Mouse (Mus musculus): Measurements from ENCODE around the gene Cx3cl1.

Gene Cx3cl1

DNA sequence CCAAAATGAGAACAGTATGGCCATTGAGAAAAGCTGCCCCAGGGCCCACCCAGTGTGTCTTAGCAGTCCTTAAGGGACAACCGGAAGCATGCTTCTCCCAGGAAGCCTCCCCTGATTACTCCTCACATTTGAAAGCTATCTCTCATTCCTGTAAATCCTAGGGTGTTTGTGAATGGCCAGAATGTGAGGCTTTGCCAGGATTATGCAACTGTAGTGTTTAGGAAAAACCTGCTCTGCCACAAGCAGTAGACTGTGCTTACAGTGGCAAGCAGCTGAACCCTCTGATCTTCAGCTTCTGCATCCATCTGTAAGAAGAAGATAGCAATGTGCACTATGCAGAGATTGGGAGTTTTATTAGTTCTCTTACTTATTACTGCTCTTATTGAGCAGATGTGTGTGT, 2.8 kb downstream of the Cx3cl1 start:
- DNase-seq, result no peak

DNA sequence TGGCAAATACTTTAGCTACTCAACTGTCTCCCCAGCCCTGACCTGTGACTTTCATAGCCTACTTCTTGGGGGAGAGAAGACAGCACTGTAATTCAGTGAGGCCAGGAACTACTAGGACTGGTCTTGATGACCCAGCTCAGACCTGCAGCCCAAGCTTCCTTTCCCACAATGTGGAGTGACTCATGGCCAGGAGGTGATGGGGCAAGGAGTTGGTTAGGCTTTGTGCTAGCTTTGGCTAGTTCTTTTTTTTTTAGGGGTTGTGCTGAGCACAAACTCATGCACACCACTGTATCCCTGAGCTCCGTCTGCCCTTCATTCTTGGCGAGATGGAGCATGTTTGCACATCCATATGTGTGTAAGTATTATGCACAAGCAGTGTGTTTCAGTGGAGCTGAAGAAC, 4.5 kb downstream of the Cx3cl1 start:
- no peak for DNase-seq

DNA sequence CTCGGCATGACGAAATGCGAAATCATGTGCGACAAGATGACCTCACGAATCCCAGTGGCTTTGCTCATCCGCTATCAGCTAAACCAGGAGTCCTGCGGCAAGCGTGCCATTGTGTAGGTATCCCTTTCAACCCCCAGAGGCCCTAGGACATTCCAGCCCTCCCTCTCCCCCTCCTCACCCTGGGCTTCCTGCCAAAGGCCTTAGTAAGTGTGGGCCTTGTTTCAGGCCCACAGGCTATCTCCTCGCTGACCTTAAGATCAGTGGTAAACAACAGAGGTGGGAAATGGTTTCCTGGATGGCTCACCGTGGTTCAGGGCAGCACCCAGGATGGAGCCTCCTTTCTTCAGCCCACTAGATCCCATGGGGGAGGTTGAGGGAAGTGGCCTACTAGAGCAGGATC, 6.2 kb downstream of the Cx3cl1 start:
- no peak for DNase-seq

DNA sequence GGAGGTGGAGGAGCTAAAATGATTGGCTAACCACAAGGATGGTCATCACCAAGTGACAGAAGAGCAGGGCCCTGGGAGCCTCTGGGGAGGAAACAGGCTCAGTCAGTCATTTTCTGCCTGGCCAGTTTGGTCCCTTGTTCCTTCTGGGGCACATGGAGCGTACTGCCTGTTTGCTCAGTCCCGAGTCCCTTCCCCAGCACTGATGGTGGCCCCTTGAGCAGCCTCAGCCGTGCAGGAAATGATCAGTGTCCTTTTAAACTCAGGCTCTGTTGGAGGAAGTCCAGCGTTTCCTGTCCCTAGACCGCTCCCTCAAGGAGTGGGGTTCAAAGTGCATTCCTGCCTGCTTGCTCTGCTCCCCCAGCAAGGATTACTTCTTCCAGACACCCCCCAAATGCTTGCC, 6.7 kb downstream of the Cx3cl1 start:
- DNase-seq, result no peak

DNA sequence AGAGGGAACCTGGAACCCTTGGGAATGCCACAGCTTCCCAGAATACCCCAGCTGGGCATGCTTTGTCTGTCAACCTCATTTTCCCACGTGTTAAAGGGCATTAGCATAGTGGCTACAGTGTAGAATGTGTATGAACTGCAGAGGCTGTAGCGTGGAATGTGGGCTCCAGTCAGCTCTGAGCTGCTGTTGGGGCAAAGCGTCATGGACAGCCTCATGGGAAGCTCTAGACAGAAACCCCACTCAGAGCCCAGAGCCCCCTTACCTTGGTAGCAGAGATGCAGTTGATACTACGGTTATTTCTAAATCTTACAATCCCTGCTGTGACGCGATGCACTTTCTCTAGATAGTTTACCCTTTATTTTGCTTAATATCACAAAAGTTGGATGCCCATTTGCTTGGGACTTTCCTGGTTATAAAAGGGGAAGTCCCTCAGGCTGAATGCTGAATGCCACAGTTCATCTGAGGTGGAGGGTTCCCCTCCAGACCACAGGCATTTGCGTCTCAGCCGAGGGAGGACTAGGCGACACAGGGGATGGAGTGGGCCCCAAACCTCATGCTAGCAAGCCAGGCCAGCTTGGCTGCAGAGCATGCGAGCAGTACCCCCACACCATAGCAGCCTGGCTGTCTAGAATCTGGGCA, 7.2 kb downstream of the Cx3cl1 start:
- DNase-seq, result no peak

DNA sequence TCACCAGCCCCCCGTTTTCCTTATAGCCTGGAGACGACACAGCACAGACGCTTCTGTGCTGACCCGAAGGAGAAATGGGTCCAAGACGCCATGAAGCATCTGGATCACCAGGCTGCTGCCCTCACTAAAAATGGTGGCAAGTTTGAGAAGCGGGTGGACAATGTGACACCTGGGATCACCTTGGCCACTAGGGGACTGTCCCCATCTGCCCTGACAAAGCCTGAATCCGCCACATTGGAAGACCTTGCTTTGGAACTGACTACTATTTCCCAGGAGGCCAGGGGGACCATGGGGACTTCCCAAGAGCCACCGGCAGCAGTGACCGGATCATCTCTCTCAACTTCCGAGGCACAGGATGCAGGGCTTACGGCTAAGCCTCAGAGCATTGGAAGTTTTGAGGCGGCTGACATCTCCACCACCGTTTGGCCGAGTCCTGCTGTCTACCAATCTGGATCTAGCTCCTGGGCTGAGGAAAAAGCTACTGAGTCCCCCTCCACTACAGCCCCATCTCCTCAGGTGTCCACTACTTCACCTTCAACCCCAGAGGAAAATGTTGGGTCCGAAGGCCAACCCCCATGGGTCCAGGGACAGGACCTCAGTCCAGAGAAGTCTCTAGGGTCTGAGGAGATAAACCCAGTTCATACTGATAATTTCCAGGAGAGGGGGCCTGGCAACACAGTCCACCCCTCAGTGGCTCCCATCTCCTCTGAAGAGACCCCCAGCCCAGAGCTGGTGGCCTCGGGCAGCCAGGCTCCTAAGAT, 7.9 kb downstream of the Cx3cl1 start:
- no peak for DNase-seq

DNA sequence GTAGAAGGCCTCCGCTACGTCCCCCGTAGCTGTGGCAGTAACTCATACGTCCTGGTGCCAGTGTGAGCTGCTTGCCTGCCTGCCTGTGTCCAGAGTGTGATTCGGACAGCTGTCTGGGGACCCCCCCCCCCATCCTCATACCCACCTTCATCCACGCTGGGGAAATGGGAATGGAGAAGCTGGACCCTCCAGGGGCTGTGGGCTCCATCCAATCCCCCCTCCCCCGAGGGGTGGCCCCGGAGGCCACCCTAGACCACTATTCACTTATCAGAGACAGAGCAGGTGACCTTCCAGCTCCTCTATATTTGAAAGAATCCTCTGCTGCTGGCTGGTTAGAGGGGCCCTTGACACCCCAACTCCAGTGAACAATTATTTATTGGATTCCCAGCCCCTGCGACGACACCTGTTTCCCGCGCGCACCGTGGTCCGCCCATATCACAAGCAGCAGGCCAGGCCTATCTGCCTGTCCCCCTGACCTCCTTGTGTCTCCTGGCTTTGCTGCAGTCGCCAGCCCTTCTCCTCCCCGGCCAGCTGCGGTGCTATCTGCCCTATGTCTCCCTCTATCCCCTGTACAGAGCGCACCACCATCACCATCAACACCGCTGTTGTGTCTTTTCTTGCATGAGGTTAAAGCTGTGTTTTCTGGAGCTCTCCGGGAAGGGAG, 8.8 kb downstream of the Cx3cl1 start:
- DNase-seq, result no peak

DNA sequence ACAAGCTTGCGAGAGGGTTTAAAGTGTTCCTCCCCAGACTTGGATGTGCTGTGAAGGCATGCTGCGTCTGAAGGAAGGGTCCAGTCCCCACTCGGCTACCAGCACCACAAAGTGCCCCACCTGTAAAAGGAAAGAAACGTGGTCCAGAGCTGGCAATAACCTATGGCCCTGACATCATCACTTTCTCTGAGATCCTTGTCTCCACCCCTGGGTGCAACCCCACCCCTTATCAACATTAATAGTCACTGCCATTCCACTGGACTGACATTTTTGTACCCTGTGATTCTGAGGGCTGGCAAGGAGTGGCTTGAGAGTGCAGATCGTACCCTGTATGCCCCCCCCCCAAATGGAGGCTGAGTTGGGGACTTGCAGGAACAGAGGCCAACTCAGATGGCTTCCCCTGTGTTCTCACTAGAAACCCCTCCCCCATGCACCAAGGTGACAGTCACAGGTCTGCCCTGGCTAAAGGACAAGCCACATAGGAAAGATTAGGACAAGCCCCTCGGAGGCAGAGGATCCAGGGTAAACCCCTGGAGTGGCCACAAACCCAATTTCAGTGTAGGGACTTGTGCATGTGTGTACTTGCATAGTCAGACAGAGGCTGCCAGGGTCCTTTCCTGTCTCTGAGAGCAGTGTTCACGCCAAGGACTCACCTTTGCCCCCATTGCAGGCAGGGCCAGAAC, 9.5 kb downstream of the Cx3cl1 start:
- DNase-seq, result no peak

DNA sequence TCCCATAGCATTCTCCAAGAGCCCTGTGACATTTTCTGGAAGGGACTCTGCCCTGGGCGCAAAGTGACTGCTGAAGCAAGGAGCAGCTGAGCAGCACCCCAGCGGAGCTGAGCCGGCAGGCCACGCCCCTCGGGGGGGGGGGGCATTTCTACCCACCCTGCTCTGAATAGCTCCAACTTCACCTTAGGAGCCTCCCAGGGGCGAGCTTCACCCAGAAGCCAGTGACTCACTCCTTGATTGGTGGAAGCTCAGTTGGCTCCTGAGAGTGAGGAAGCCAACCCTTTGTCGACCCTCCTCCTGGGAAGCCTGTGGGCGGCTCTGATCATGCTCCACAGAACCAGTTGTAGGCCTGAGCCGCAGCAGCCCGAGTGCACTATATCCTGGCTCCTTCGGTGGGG, 10.0 kb downstream of the Cx3cl1 start:
- no peak for DNase-seq

DNA sequence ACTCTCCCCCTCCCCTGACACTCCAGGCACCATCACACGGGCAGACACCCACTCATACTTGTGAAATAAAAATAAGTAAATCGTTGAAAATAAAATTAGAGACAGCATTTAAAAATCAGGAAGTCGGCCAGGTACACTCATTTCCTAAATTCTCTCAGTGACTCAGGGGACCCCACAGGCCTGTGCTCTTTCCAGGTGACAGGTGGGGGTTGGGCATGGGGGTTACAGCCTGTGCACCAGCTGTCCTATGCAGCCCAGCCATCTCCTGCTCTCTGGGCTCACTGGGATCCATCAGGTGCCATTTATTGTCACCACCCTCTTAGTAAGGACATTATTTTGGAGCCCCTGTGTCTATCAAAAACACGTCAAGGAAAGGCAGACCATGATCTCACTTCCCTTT, 12.1 kb downstream of the Cx3cl1 start:
- no peak for DNase-seq

DNA sequence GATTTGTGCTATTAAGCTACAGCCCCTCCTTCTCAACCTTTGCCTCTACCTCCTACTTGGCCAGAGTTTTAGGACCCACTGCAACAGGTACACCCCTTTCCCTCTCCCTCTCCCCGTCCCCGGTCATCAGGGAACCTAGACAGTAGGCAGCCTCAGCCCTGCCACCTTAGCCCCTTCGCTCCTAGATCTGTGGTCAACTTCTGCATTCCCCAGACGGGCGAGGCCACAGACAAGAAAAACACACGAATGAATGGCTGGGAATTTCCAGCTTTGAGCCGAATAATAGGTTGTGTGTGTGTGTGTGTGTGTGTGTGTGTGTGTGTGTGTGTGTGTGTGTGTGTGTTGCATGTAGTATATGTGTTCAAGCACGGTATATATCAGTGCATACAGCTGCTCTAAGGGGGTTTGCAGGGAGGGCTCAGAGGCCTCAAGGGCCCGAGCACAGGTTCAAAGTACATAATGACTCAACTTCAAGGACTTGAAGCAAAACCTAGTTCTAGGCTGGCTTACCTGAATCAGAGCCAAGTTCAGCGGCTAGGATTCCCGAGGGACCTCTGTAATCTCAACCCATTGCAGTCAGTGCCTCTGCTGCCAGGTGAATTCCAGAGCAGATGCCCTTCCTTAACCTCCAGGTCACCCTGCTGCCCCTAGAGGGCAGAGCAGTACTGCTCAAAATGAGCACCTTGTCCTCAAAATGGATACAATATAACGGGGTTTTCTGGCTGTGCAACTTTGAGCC, 13.6 kb downstream of the Cx3cl1 start:
- DNase-seq, result peak; percentile 50 to 51

DNA sequence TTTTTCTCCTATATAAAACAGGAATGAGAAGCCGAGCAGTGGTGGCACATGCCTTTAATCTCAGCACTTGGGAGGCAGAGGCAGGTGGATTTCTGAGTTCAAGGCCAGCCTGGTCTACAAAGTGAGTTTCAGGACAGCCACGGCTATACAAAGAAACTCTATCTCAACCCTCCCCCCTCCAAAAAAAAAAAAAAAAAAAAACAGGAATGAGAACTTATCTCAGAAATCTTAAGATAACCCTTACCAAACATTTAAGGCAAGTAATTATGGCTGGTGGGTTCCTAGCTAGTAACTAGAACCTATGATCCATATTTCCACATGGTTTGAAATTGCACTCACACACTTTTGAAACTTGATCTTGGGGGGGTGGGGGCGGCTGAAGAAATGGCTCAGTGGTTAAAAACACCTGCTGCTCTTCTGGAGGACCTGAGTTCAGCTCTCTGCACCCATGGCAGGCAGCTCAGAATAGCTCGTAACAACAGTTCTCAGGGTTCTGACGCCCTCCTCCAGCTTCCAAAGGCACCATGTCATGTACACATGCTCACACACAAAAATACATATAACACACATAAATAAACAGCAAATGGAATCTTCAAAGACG, 14.3 kb downstream of the Cx3cl1 start:
- no peak for DNase-seq

DNA sequence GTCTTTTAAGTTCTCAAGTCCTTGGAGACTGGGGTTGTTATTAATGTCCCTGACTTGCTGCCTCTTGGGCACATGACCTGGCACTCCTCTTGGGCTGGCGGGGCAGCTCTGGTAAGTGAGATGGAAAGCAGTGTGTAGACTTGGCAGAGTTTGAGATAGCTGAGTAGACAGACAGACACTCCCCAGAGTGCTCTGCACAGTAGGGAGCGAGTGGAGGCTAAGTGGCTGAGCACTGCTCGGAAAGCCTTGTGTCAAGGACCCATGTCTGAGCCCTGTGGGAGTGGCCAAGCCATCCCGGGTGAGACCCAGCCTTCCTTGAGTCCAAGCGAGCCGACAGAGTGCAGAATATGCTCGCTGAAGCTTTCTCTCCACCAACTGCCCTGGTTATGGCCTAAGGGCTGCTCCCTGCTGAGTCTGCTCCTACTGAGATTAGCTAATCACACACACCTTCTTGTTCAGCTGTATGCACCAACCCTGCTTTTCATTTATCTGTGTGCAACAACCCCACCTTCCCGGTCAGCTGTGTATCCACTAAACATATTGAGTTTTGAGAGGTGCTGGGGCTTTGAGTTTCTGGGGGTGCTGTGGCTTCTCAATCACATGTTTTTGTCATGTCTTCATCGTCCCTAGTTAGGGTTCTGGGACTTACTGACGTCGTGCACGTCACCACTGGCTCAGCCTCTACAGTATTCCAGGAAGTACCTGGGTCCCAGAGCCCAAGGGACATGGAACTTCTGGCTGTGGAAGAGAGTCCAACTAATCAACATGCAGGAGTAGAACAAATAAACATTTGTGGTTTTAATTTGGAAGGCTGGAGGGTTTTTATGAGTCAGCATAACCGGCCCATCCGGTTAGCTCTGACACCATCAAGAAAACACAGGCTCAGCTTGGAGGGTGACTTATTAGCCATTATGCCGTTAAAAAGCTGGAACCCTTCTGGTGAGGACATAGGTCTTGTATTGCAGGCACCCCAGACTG, 16.0 kb downstream of the Cx3cl1 start:
- DNase-seq, result peak in 1 of 2 experiments; percentile 26

DNA sequence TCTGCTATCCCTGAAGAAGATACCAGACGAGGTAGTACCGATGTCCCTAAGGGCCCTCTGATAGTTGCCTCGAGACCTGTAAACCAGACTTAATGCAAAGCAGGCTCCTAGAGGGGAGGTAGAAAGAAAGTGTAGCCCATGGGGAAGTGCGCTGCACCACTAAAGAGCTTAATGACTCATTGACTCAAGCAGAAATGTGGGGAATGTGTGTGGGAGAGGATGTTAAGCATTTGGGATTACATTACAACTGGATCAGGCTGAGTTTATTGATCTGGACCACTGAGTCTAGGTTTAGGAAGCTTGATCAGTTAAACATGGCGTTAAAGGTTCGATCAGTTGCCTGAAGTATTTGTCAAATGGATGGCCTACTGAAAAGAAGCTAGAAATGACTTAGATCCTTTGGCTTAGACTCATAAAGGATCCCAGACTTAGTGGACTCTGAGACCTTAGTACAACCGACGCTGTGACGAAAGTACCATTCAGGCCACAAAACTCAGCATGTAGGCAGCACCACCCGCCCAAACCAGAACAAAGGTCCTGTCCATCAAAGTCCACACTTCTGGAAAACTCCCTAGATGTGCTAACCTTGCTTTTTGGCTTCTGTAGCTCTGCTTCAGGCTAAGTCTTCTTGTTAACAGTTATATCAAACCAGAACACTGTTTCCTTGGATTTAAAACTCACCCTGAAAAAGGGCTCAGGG, 17.6 kb downstream of the Cx3cl1 start:
- no peak for DNase-seq

DNA sequence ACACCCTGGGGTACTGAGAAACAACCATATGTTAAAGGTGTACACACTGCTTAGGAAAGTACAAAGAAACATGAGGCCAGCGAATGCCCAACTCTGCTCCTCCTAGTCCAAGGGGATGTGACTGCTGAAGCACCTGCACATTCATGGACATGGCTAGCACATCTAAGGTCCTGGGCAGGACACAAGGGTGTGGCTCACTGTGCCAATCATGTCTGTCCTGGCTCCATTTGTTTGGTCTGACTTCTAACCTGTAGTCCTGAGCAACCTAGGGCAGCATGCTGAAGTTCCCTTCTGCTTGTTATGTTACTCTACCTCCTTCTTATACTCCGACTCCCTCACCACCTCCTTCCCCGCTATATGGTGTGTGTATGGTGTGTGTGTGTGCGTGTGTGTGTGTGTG, 22.6 kb downstream of the Cx3cl1 start:
- no peak for DNase-seq

DNA sequence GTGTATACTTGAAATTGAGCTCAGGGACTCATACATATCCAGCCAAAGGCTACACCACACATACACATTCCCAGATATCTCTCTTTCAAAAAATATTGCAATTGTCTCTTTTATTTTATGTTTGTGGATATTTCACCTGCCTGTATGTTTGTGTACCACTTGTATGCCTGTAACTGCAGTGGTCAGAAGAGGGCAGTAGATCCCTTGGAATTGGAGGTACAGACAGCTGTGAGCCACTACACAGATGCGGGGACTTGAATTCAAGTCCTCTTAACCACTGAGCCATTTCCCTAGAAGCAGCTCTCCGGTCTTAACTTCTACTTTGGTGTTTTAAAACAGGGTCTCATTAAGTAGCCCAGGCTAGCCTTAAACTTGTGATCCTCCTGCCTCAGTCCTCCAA, 23.0 kb downstream of the Cx3cl1 start:
- DNase-seq, result no peak

DNA sequence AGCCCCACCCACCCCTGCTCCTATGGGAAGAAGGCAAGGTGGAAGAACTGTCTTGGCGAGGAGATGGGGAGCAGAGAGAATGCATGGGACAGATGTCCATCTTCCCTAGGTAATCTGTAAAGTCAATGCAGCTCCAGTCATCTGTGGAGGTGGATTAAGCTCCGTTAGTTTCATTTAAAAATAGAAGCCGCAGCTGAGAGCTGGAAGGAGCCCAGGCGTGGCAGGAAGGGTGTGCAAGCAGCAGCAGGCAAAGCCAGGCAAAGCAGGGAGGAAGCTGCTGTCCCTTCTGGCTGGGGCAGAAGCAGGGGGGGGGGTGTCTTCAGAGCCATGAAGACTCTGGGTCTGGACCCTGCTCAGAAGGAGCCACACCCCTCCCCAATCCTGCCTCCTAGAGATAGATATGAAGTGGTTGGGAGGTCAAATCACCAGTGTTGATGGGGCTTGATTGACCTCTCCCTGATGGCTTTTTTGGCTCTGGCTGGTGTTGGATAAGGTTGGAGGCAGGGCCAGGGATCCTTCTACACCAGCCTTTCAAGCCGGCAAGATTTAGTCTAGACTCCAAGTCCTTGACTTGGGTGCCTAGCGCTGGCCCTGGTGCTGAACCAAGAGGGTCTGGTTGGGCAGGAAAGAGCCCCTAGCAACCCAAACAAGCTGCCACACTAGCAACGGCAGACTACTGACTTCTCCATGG, 28.6 kb downstream of the Cx3cl1 start:
- DNase-seq, result peak; percentile 36 to 38

DNA sequence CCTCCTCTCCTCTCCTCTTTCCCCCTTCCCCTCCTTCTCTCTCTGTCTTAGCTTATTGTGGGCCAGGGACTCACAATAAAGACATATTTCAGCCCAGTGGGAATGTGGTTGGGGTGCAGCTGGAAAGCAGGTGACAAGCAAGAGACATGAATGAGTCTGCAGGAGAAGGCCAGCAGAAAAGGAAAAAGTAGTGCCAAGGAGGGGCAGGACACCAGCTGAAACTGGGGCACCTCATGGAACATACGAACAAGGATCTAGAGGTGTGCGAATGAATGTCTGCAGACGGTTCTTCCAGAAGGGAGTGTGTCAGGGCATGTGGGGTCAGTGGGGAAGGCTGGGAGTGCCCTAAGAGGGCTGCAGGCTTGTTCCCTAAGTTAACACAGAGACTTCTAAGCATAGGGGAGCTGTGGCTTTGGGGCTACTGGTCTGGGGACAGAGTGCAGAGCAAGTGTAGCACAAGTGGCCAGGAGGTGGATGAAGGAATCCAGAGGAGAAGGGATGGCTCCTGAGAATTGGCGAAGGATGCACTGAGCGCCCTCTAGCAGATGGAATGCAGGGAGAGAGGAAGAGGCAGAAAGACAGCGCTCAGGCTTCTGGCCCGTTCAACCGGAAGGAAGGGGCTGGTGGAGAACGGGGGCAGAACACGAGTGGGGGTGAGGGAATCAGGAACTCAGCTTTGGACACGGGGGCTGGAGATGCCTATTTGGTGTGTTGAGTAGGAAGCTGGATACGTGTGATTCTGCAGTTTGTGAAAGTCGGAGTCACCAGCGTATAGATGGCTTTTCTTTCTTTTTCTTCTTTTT, 29.7 kb downstream of the Cx3cl1 start:
- peak; percentile 62 to 65 for DNase-seq

DNA sequence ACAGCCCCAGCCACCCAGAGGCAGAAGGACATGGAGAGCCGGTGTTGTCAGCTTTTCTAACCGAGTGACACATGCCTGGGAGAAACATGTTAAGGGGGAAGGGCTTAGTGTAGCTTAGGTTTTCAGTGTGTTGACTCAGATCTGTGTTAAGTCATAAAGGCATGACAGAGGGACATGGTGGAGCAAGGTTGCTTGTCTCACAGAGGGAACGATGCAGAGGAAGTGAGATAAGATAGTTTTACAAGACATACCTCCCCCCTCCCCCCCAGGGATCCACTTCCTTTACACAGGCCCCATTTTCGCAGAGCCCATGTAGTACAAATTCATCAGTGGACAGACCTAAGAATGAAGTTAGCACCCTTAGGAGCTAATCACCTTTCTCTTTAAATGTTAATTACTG, 30.6 kb downstream of the Cx3cl1 start:
- no peak for DNase-seq
